Mouse (Mus musculus) stomach, postnatal 0 days (tissue): ENCODE measurements around the gene Ifnlr1. TPM values are rescaled to one million over a fixed set of nuclear protein-coding genes. Genes with fewer than 3 reads are reported as not detected.
A peak's percentile ranks its signal among the peaks of the same experiment; 100 is the strongest.

Experiments used
- ATAC-seq: fragments of 200-750 bp; cut with Nextera tagmentation; 2 replicates; pipeline ENCODE4 v1.8.0; 2017; ENCODE audit not compliant: low FRiP score, low TSS enrichment
- DNase-seq: peaks from one replicate; pipeline ENCODE4 v3.0.0-alpha.2; 2016; ENCODE audit warnings: low spot score
- H3K27ac ChIP-seq: fragments of 300-500 bp; sonication (generic); replicated peaks from 2 replicates; pipeline ENCODE4 v1.5.1; 2014; ENCODE audit warnings: mild to moderate bottlenecking, control low read depth
- H3K27me3 ChIP-seq: fragments of 300-500 bp; sonication (generic); 2 replicates; pipeline ENCODE4 v1.6.1; 2014; ENCODE audit warnings: low read length; ENCODE audit not compliant: control insufficient read depth, insufficient read depth
- H3K36me3 ChIP-seq: fragments of 300-500 bp; sonication (generic); 2 replicates; pipeline ENCODE4 v1.6.1; 2014; ENCODE audit warnings: low read length, mixed read lengths; ENCODE audit not compliant: control insufficient read depth, insufficient read depth
- H3K4me1 ChIP-seq: fragments of 300-500 bp; sonication (generic); replicated peaks from 2 replicates; pipeline ENCODE4 v1.6.1; 2014; ENCODE audit warnings: antibody characterized with exemption; ENCODE audit not compliant: control insufficient read depth, insufficient read depth
- H3K4me2 ChIP-seq: fragments of 300-500 bp; sonication (generic); replicated peaks from 2 replicates; pipeline ENCODE4 v1.6.1; 2014; ENCODE audit warnings: low read depth, mild to moderate bottlenecking, control low read depth, moderate library complexity
- H3K4me3 ChIP-seq: fragments of 300-500 bp; sonication (generic); 2 replicates; pipeline ENCODE4 v1.5.1; 2014; ENCODE audit warnings: low read depth, low read length, control low read depth
- H3K9ac ChIP-seq: fragments of 300-500 bp; sonication (generic); 2 replicates; pipeline ENCODE4 v1.6.1; 2014; ENCODE audit warnings: mild to moderate bottlenecking, low read length, control low read depth, mixed read lengths
- H3K9me3 ChIP-seq: fragments of 300-500 bp; sonication (generic); 2 replicates; pipeline ENCODE4 v1.6.1; 2016; ENCODE audit warnings: low read length; ENCODE audit not compliant: control insufficient read depth
- CTCF ChIP-seq: IDR thresholded peaks from 2 replicates; pipeline ENCODE4 v1.5.1; 2016; ENCODE audit warnings: antibody characterized with exemption, low read depth, mild to moderate bottlenecking, moderate library complexity
- EP300 ChIP-seq: optimal IDR thresholded peaks from 2 replicates; pipeline ENCODE3; 2016; ENCODE audit warnings: antibody characterized with exemption
- WGBS: fragments of 180-500 bp; shearing (Covaris S2); extraction: QIAGEN DNeasy Blood & Tissue Kit; methylation state at CpG from one replicate; pipeline ENCODE4 v1.1.7; 2014; 5-methylcytosine and 5-hydroxymethylcytosine counted together
- polyA plus RNA-seq: library from polyadenylated mRNA; unstranded; fragments of >200 nt; fragmentation: Nextera tagmentation; extraction: Ambion mirVana; gene quantifications from 2 replicates; pipeline ENCODE4 v1.2.1, GENCODE M21; 2015

The Ifnlr1 gene
- polyA plus RNA-seq, 1 experiment from 2014 or later, result 1.9 TPM

DNA sequence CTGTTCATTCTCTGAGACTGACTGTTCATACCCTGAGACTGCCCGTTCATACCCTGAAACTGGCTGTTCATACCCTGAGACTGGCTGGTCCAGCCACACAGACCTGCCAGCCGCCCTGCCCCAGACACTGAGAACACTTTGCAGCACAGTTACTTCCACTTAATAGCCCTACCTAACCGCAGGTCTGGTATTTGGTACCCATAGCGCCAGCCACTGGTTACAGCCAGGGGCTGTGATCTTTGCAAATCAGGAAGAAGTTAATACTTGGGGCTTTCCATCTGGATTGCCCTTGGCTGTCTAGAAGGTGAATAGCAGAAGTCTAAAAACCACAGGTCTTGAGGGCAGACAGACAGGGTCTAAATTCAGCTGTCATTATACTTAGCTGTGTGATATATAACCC, 6.8 kb upstream of the Ifnlr1 start:
- no peak overlapping the region for H3K4me2 ChIP-seq
- ATAC-seq (no peak), DNase-seq (no peak)
- H3K27ac ChIP-seq, result no peak overlapping the region
- no peak overlapping the region for H3K4me3 ChIP-seq
- 79% methylated on average over 4 of the region's 4 CpGs for WGBS
- no peaks in the 10 kb centered on the region for H3K4me1 ChIP-seq
- TF ChIP-seq EP300 (no peak), CTCF (no peak)
- H3K27me3 ChIP-seq, result no peaks in the 10 kb centered on the region
- H3K9me3 ChIP-seq, result no peaks in the 10 kb centered on the region
- H3K36me3 ChIP-seq, result no peaks in the 10 kb centered on the region
- no peak overlapping the region for H3K9ac ChIP-seq

DNA sequence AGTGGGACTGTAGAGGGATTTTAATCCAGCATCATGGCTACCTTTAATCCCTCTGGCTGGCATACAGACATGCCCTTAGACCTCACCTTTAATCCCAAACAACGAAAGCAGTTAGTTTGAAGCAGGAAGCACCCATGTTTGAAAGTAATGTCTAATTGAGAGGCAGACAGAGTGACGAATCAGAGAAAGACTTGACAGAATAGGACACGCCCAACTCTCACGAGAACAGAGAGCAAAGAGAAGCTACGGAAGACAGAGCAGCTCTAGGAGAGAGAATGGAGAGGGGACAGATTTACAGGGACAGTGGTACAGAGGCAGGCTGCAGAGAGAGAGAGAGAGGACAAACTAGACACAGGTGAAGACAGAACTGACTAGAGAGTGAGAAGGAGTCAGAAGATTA, 4.3 kb upstream of the Ifnlr1 start:
- DNase-seq (no peak), ATAC-seq (no peak)
- 62% methylated on average over 5 of the region's 5 CpGs for WGBS

DNA sequence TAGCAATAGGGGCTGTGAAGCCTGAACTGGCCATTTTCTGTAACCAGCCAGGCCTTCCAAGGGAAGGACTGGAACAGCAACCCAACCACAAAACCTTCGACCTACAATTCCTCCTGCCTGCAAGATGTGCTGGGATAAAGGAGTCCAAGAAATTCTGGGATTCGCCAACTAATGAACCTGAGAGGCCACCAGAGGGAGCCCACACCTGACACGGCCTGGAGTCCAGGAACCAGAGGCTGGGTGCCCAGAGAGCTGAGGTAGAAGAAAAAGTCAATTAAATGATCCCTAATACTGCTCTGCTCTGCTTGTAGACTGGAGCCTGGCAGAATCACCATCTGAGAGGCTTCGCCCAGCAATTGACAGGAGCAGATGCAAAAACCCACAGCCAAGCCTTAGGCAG, 2.5 kb upstream of the Ifnlr1 start:
- ATAC-seq (peak; percentile 47), DNase-seq (peak; percentile 77)
- H3K4me2 ChIP-seq, result no peak overlapping the region
- H3K9me3 ChIP-seq, result no peaks in the 10 kb centered on the region
- WGBS, result 14% methylated on average over 4 of the region's 4 CpGs
- no peak overlapping the region for H3K4me3 ChIP-seq
- TF ChIP-seq EP300 (no peak), CTCF (peak; percentile 81)
- no peaks in the 10 kb centered on the region for H3K27me3 ChIP-seq
- H3K4me1 ChIP-seq, result no peaks in the 10 kb centered on the region; the same call in 1 of the 2 replicates
- H3K9ac ChIP-seq, result no peak overlapping the region
- no peak overlapping the region for H3K27ac ChIP-seq
- H3K36me3 ChIP-seq, result no peaks in the 10 kb centered on the region

More for the DNA sequence above, 4.3 kb upstream of the Ifnlr1 start:
- TF ChIP-seq EP300 (no peak), CTCF (no peak)
- Histone ChIP-seq H3K4me1 (no peaks in the 10 kb centered on the region; the same call in 1 of the 2 replicates), H3K27ac (no peak overlapping the region), H3K4me2 (no peak overlapping the region), H3K27me3 (no peaks in the 10 kb centered on the region), H3K4me3 (no peak overlapping the region), H3K9ac (no peak overlapping the region), H3K9me3 (no peaks in the 10 kb centered on the region), H3K36me3 (no peaks in the 10 kb centered on the region)

DNA sequence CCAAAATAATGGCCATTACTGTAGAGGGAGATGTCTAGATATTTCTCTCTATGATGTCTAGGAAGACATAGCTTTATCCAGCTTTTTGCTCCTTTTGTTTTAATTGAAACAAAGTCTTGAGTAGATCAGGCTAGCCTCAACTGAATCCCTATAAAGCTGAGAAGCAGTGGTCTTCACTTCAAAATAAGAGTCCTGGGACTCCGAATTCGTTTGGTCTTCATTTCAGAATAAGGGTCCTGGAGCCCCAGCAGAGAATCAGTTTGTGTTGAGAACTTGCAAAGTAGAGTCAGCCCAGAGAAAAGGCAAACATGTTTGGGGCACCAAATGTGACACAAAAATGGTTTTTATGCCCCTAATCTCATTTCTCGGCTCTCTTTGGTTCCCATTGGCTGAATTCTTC, 1.4 kb upstream of the Ifnlr1 start:
- ATAC-seq, result no peak
- H3K4me2 ChIP-seq, result no peak overlapping the region
- 23% methylated on average over 3 of the region's 3 CpGs for WGBS
- no peaks in the 10 kb centered on the region for H3K36me3 ChIP-seq
- no peak overlapping the region for H3K27ac ChIP-seq
- TF ChIP-seq CTCF, result no peak
- H3K4me1 ChIP-seq, result no peaks in the 10 kb centered on the region; the same call in 1 of the 2 replicates
- H3K9me3 ChIP-seq, result no peaks in the 10 kb centered on the region
- no peak overlapping the region for H3K9ac ChIP-seq
- H3K4me3 ChIP-seq, result no peak overlapping the region
- no peak for DNase-seq
- H3K27me3 ChIP-seq, result no peaks in the 10 kb centered on the region

DNA sequence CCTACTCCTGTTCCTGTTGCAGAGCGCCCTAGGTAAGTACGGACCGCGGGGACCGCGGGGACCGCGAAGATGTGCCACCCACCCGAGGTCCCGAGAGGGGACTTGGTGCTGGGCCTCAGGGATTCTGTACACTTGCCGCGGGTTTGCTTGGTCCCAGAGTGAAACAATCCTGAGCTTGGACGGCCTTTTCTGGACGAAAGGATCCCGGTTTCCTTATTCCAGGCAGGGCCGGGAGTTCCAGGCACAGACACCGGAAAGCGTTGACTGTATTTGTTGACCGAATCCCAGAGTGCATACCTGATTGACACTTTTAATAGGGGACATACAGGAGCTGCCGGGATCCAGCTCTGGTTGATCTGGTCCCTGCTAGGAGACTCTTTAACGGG, 474 bp downstream of the Ifnlr1 start:
- Histone ChIP-seq H3K27ac (peak overlapping the region; percentile 69), H3K9ac (peak overlapping the region; percentile 76), H3K36me3 (no peaks in the 10 kb centered on the region), H3K9me3 (no peaks in the 10 kb centered on the region), H3K4me1 (no peaks in the 10 kb centered on the region; the same call in 1 of the 2 replicates), H3K4me2 (peak overlapping the region; percentile 98), H3K4me3 (peak overlapping the region; percentile 62), H3K27me3 (no peaks in the 10 kb centered on the region)
- DNase-seq (no peak), ATAC-seq (peak; percentile 10; the same call in 1 of the 2 replicates)
- whole genome bisulfite sequencing, result 1% methylated on average over 21 of the region's 21 CpGs
- TF ChIP-seq CTCF (no peak), EP300 (no peak)

DNA sequence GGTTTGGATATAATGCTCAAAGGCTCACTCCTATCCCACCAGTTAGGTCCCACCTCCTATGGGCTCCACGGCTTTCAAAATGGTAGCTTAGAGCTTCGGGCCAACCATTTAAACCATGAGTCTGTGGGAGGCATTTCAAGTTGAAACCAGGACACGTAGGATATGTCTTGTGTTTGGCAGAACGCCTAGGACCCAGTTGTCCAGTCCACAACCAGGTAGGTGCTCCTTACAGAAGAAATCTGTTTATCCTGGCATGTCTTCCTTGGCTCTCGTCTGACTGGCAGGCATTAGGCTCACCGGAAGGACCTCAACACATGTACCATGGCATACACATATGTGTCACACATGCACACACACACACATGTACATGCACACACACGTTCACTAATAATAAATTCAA, 3.7 kb downstream of the Ifnlr1 start:
- H3K27ac ChIP-seq, result no peak overlapping the region
- H3K36me3 ChIP-seq, result no peaks in the 10 kb centered on the region
- no peaks in the 10 kb centered on the region; the same call in 1 of the 2 replicates for H3K4me1 ChIP-seq
- DNase-seq (no peak), ATAC-seq (no peak)
- H3K27me3 ChIP-seq, result no peaks in the 10 kb centered on the region
- H3K9me3 ChIP-seq, result no peaks in the 10 kb centered on the region
- WGBS, result 87% methylated on average over 7 of the region's 7 CpGs
- no peak overlapping the region for H3K9ac ChIP-seq
- no peak overlapping the region for H3K4me2 ChIP-seq
- TF ChIP-seq CTCF, result no peak
- H3K4me3 ChIP-seq, result no peak overlapping the region
